Mouse (Mus musculus) erythroid progenitor cell, adult 5-6 weeks (primary cell): ENCODE measurements around the gene Nxf2. TPM values are rescaled to one million over a fixed set of nuclear protein-coding genes. Genes with fewer than 3 reads are reported as not detected.

Experiments used
- total RNA-seq, 2 experiments: library from RNA; stranded (forward) in 1 of 2; stranded (reverse) in 1 of 2; fragments of 150-400 nt in 1 of 2; fragments of 186-747, 209-891 nt in 1 of 2; gene quantifications; 2 replicates each; pipeline versions ENCODE4 v1.2.3 to v1.2.4; 2015 to 2017; ENCODE audit warnings: low replicate concordance in 2 of 2

Gene Nxf2
- total RNA-seq, 2 experiments from 2014 or later = not detected

Other genes with a start within 250 kb of the Nxf2 start
- not detected in 2 replicates for gene Armcx1, start 246.8 kb downstream of the Nxf2 start, total RNA-seq (2015; ENCODE audit: low replicate concordance)
- 0.15 and 0.39 TPM in 2 replicates for gene Armcx1, start 246.8 kb downstream of the Nxf2 start, total RNA-seq (2017; ENCODE audit: low replicate concordance)
- not detected in 2 replicates for gene Armcx6, start 213.3 kb downstream of the Nxf2 start, total RNA-seq (2015; ENCODE audit: low replicate concordance)
- gene Armcx6, start 213.3 kb downstream of the Nxf2 start, total RNA-seq (2017; ENCODE audit: low replicate concordance) = 0.13 TPM in 1 of 2 replicates, not detected in the other
- 3.6 and 4.6 TPM in 2 replicates for gene Armcx3, start 208.2 kb downstream of the Nxf2 start, total RNA-seq (2015; ENCODE audit: low replicate concordance)
- 0.76 and 2.2 TPM in 2 replicates for gene Armcx3, start 208.2 kb downstream of the Nxf2 start, total RNA-seq (2017; ENCODE audit: low replicate concordance)
- gene Armcx2, start 155.5 kb downstream of the Nxf2 start, total RNA-seq (2015; ENCODE audit: low replicate concordance) = 1.7 TPM in 1 of 2 replicates, not detected in the other
- gene Armcx2, start 155.5 kb downstream of the Nxf2 start, total RNA-seq (2017; ENCODE audit: low replicate concordance) = 1.4 TPM in 1 of 2 replicates, not detected in the other
- 3.2 and 5.4 TPM in 2 replicates for gene Zmat1, start 44.5 kb upstream of the Nxf2 start, total RNA-seq (2015; ENCODE audit: low replicate concordance)
- gene Zmat1, start 44.5 kb upstream of the Nxf2 start, total RNA-seq (2017; ENCODE audit: low replicate concordance) = 0.64 and 0.98 TPM in 2 replicates
- not detected in 2 replicates for gene Gm15023, start 212.9 kb upstream of the Nxf2 start, total RNA-seq (2015; ENCODE audit: low replicate concordance)
- not detected in 2 replicates for gene Gm15023, start 212.9 kb upstream of the Nxf2 start, total RNA-seq (2017; ENCODE audit: low replicate concordance)
- not detected in 2 replicates for gene Tceal6, start 245.9 kb upstream of the Nxf2 start, total RNA-seq (2015; ENCODE audit: low replicate concordance)
- not detected in 2 replicates for gene Tceal6, start 245.9 kb upstream of the Nxf2 start, total RNA-seq (2017; ENCODE audit: low replicate concordance)